Mouse (Mus musculus) forebrain, embryonic 14.5 days (tissue): ENCODE data around the gene Gm44511. TPM values are rescaled to one million over a fixed set of nuclear protein-coding genes. Genes with fewer than 3 reads are reported as not detected.
"Not testable (repeated sequence)": the region's sequence is repeated elsewhere in the genome, so short reads cannot be mapped to it uniquely, and the experiment has no call there.

Experiments used
- ATAC-seq: fragments of 200-750 bp; cut with Nextera tagmentation; 2 replicates; pipeline ENCODE4 v1.8.0; 2017; ENCODE audit warnings: mild to moderate bottlenecking, moderate library complexity
- DNase-seq: peaks from one replicate; pipeline ENCODE4 v3.0.0-alpha.2; 2015; ENCODE audit warnings: low spot score
- H3K27ac ChIP-seq: fragments of 300-500 bp; sonication (generic); 2 replicates; pipeline ENCODE4 v1.5.1; 2014; ENCODE audit warnings: low read depth, mild to moderate bottlenecking, control low read depth, low read length, moderate library complexity
- H3K27me3 ChIP-seq: fragments of 300-500 bp; sonication (generic); replicated peaks from 2 replicates; pipeline ENCODE4 v1.6.1; 2014; ENCODE audit warnings: low read length, control low read depth, mixed read lengths; ENCODE audit not compliant: control insufficient read depth, insufficient read depth
- H3K36me3 ChIP-seq: fragments of 300-500 bp; sonication (generic); 2 replicates; pipeline ENCODE4 v1.6.1; 2014; ENCODE audit warnings: low read length, control low read depth; ENCODE audit not compliant: control insufficient read depth, insufficient read depth
- H3K4me1 ChIP-seq: fragments of 300-500 bp; sonication (generic); 2 replicates; pipeline ENCODE4 v1.6.1; 2014; ENCODE audit warnings: antibody characterized with exemption, low read length, control low read depth; ENCODE audit not compliant: control insufficient read depth, insufficient read depth
- H3K4me2 ChIP-seq: fragments of 300-500 bp; sonication (generic); 2 replicates; pipeline ENCODE4 v1.6.1; 2014; ENCODE audit warnings: mild to moderate bottlenecking, control low read depth, low read length
- H3K4me3 ChIP-seq: fragments of 300-500 bp; sonication (generic); 2 replicates; pipeline ENCODE4 v1.5.1; 2014; ENCODE audit warnings: low read depth, low read length, control low read depth
- H3K9ac ChIP-seq: fragments of 300-500 bp; sonication (generic); 2 replicates; pipeline ENCODE4 v1.6.1; 2014; ENCODE audit warnings: mild to moderate bottlenecking, low read length, control low read depth, moderate library complexity
- H3K9me3 ChIP-seq: fragments of 300-500 bp; sonication (generic); replicated peaks from 2 replicates; pipeline ENCODE4 v1.6.1; 2016; ENCODE audit warnings: low read length, control low read depth, mixed read lengths; ENCODE audit not compliant: control insufficient read depth
- whole genome bisulfite sequencing: fragments of 180-500 bp; shearing (Covaris S2); extraction: QIAGEN DNeasy Blood & Tissue Kit; methylation state at CpG from one replicate; pipeline ENCODE4 v1.1.7; 2014; 5-methylcytosine and 5-hydroxymethylcytosine counted together
- polyA plus RNA-seq: library from polyadenylated mRNA; unstranded; fragments of >200 nt; fragmentation: Nextera tagmentation; extraction: Ambion mirVana; gene quantifications from 2 replicates; pipeline ENCODE4 v1.2.1, GENCODE M21; 2014

Gene Gm44511
- polyA plus RNA-seq, 1 experiment from 2014 or later = not detected

DNA sequence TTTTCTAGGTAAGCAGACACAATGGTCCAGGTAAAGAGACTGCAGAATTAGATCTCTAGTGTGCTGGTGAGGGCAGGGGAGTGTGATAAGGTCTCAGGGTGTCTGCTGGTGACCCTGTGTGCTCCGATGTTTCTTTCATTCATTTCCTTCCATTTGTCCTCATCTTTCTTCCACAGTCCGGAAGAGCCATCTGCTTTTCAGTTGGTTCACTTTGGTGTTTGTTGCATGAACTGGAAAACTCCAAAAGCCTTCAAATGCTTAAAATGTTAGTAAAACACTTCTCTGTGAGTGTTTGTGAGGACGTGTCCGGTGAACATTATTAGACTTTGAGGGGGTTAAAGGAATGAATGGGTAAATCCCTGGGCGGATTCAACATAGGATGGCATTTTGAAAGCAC is 65.0 kb downstream of the Gm44511 start:
- peak overlapping the region; percentile 50 for H3K9ac ChIP-seq
- DNase-seq (no peak), ATAC-seq (no peak)
- no peaks in the 10 kb centered on the region for H3K9me3 ChIP-seq
- no peaks in the 10 kb centered on the region; the same call in 1 of the 2 replicates for H3K4me1 ChIP-seq
- H3K27me3 ChIP-seq = no peaks in the 10 kb centered on the region
- H3K36me3 ChIP-seq = no peaks in the 10 kb centered on the region
- peak overlapping the region; percentile 38 for H3K4me2 ChIP-seq
- peak overlapping the region; percentile 65; the same call in 1 of the 2 replicates for H3K27ac ChIP-seq
- H3K4me3 ChIP-seq = peak overlapping the region; percentile 57
- 44% methylated on average over 5 of the region's 5 CpGs for WGBS

DNA sequence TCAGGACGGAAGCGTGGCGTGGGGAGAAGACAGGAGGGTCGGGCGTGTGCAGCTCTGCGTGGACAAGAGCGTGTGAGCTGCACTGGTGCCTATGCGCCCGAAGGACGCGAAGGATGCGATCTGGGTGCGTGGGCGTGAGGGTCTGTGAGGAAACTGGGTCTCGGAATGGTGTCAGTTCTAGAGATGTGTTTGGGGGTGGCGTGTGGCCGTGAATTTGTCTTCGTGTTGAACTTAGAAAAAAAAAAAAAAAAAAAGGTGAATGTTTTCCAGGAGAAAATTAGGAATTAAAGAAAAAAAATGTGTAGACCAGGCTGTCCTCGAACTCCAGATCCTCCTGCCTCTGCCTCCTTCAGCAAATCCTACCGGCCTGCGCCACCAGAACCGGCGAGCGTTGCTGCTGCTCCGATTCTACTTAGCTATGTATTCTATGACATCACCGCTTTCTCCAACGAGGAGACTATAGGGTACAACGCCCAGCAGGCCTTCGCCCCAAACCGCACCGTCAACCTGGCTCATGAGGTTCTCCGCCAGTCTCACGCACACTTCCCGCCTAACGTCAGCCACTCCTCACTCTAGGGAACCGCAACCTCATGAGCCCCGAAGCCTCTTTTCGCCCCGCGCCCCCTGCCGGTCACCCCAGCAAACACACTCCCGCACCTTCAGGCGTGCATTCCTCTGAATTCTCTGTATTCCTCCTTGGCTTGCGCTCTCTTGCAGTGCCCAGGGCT is 65.5 kb downstream of the Gm44511 start:
- Histone ChIP-seq H3K9ac (peak overlapping the region; percentile 70), H3K27ac (peak overlapping the region; percentile 82), H3K4me2 (peak overlapping the region; percentile 38), H3K4me3 (peak overlapping the region; percentile 57)
- H3K36me3 ChIP-seq, H3K9me3 ChIP-seq, H3K27me3 ChIP-seq, H3K4me1 ChIP-seq: not testable (repeated sequence)
- peak; percentile 78 for ATAC-seq
- peak; percentile 91 for DNase-seq
- WGBS = under 1% methylated on average over 44 of the region's 44 CpGs

DNA sequence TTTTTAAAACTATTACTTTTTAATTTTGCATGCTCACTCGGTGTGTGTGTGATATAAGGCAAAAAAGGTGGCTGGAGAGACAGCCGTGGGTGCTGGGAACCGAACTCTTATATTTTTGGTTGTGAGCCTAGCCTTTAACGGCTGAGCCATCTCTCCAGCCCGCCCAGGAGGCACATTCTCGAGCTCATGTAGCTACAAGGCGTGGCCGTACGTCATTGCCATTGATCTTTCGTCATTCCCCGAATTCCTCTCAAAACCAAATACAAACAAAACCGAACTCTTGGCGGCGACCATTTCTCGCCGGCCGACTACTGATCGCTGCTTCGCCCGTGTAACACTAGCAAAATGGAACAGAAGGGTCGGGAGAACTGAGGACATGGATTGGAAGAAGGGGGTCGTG is 66.1 kb downstream of the Gm44511 start:
- Histone ChIP-seq H3K27ac (peak overlapping the region; percentile 82), H3K4me2 (peak overlapping the region; percentile 28), H3K9ac (peak overlapping the region; percentile 70), H3K4me3 (peak overlapping the region; percentile 57)
- ATAC-seq = peak; percentile 50
- not testable (repeated sequence) for H3K27me3 ChIP-seq, H3K9me3 ChIP-seq, H3K36me3 ChIP-seq, H3K4me1 ChIP-seq
- DNase-seq = peak; percentile 89
- WGBS = under 1% methylated on average over 22 of the region's 22 CpGs

DNA sequence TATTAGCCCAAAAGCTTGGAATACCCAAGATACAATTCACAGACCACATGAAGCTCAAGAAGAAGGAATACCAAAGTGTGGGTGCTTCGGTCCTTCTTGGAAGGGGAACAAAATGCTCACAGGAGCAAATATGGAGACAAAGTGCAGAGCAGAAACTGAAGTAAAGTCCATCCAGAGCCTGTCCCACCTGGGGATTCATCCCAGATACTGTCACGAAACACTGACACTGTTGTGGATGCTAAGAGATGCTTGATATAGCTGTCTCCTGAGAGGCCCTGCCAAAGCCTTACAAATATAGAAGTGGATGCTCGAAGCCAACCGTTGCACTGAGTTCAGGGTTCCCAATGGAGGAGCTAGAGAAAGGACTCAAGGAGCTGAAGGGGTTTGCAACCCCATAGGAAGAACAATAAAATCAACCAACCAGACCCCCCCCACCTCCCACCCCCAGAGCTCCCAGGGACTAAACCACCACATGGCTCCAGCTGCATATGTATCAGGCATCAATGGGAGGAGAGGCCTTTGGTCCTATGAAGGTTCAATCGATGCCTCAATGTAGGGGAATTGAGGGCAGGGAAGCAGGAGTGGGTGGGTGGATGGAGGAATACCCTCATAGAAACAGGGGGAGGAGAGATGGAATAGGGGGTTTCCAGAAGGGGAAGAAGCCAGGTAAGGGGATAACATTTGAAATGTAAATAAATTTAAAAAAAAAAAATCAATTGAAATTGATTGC is 66.7 kb downstream of the Gm44511 start:
- H3K4me2 ChIP-seq = peak overlapping the region; percentile 28; the same call in 1 of the 2 replicates
- no peak overlapping the region for H3K27ac ChIP-seq
- H3K4me3 ChIP-seq = 0 out of 2 replicates have a peak overlapping the region, but pooled peaks have one; percentile 57
- no peaks in the 10 kb centered on the region for H3K36me3 ChIP-seq
- ATAC-seq (no peak), DNase-seq (no peak)
- 78% methylated on average over 5 of the region's 5 CpGs for WGBS
- no peaks in the 10 kb centered on the region; the same call in 1 of the 2 replicates for H3K4me1 ChIP-seq
- H3K27me3 ChIP-seq = no peaks in the 10 kb centered on the region
- no peak overlapping the region for H3K9ac ChIP-seq
- H3K9me3 ChIP-seq = no peaks in the 10 kb centered on the region

DNA sequence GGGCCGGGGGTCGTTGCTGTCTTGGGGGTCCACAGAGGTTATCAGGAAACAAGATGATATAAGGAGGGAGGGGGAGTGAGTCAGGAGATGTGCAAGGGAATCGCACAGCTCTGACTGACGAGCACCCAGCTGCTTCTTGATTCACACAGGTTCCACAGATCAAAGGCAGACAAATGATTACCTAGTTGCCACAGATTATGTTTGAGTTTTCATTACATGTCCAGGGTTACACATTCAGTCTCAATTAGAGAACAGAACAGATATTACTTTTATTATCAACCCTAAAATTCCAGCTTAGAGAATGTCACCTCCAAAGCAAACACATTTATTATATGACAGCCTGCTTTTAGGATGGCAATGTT is 70.7 kb downstream of the Gm44511 start:
- H3K27ac ChIP-seq, H3K9ac ChIP-seq, H3K9me3 ChIP-seq, H3K4me3 ChIP-seq, H3K4me2 ChIP-seq, H3K36me3 ChIP-seq, H3K27me3 ChIP-seq, ATAC-seq, H3K4me1 ChIP-seq, DNase-seq: not testable (repeated sequence)
- WGBS = 72% methylated on average over 4 of the region's 4 CpGs

DNA sequence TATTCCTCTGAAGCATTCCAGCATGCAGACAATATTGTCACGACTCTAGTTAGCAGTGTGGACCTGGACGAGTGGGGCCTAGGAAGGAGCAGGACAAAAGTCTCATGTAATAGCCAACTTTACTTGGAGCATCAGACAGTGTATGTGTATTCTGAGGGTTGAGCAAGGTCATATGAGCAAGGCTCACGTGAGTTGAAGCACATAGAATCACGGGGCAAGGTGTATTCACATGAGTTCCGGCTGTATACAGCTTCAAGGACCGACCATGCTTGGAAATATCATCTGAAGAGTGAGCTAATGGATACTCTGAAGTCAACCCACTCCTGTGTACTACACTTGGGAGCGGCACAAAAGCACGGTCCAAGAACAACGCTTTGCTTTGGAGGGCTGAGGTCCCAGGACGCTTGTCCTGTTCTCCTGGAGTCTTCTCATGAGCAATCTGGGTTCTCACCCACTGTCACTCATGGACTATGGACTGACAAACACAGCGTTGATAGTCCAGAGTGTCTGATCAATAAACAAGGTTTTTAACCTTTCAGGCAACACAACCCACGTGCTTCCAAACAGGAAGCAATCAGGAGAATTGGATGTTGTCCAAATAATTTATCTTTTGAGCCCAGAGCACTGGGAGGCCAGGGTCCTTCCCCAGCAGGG is 71.2 kb downstream of the Gm44511 start:
- not testable (repeated sequence) for H3K9ac ChIP-seq, H3K36me3 ChIP-seq, H3K27me3 ChIP-seq, H3K4me1 ChIP-seq, H3K4me3 ChIP-seq, ATAC-seq, DNase-seq, H3K27ac ChIP-seq, H3K4me2 ChIP-seq, H3K9me3 ChIP-seq
- WGBS = 79% methylated on average over 12 of the region's 12 CpGs

DNA sequence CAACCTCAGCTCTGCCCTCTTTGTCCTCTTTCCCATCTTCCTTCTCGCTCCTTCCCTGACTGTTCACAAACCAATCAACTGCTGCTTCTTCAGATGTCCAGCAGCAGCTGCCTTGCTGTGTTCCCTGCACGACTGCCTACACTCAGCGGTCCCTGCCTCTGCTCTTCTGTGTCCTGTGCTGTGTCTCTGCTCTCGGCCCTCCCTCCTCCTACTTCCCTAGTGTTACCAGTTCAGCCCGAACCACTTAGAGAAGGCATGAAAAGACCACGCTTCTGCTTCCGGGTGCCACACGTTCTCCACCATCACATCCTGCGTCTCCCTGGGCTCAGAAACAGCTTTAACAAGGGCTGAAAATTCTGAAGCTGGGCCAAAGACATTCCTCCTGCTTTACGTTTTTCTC is 71.8 kb downstream of the Gm44511 start:
- H3K36me3 ChIP-seq, H3K27ac ChIP-seq, H3K9ac ChIP-seq, H3K27me3 ChIP-seq, H3K4me1 ChIP-seq, H3K4me2 ChIP-seq, H3K4me3 ChIP-seq, H3K9me3 ChIP-seq: not testable (repeated sequence)
- DNase-seq = peak; percentile 13
- WGBS = 41% methylated on average over 10 of the region's 10 CpGs
- peak; percentile 75 for ATAC-seq

DNA sequence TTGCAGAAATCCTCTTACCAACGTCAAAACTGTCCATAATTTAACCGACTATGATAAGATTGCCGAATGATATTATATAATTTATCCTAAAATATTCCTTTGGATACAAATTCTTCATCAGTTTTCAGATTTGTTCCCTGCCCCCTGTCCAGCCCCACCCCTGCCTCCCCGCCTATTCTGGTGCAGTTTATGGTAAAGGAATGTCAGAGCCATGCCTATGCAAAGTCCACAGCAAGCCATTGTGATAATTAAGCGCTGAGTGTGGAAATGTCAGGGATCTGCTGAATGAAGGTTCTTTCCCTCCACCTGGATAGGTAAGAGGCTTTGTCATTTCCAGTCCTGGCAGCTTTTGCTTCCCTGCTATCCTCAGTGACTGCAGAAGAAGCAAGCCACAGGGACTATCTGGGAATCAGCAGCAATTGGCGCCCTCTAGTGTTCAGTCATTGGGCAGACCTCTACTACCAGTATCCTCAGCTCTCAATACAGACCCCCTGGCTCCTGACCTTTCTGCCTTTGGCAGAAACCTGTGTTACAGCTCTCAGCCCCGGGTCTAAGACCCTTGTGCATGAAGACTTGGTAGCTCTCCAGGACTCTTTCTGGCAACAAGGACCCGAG is 72.4 kb downstream of the Gm44511 start:
- not testable (repeated sequence) for H3K9me3 ChIP-seq, H3K4me1 ChIP-seq, H3K27me3 ChIP-seq, H3K9ac ChIP-seq, H3K36me3 ChIP-seq, H3K4me2 ChIP-seq, H3K4me3 ChIP-seq, H3K27ac ChIP-seq
- ATAC-seq (peak; percentile 96), DNase-seq (peak; percentile 88)
- WGBS = 43% methylated on average over 7 of the region's 8 CpGs
